22 mouse cellular contexts compared by ENCODE assay signal in the genomic region with DNA sequence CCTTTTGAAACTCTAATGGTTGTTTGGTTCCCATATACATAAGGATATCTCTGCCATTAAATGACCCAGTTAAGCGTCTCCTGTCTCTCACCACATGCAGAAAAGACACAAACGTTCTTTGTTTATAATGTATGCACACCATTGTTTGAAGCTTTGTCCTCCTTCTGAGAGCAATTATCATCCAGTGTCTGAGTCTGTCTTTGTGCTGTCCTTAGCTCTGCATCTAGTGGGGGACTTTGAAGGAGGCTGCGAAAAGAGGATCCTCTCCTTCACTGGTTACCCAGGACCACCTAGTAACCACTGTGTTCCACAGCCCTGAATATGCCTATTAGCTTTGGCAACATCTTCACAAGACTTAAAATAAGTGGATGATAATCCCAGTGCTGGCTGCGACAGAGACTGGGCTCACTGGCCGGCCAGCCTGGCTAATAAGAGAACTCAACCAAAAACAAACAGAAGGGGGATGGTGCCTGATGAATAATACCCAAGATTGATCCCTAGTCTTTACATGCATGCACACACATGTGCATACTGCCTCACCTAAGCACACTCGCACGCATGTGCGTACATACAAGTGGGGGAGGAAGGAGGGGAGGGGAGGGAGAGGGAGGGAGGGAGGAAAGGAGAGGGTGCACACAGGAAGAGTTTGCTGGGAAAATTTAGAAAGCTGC.
DNase-seq lines count a peak whose midpoint lies in the region; ATAC-seq lines count a peak whose summit lies in the region.
"Had no signal": no experiment of that assay in that cellular context is flagged by ENCODE, and none has a peak within 500 bp of the region (broad histone marks: within the 10 kb centered on the region; RNA-seq: fewer than 3 reads in every experiment).

No protein-coding gene starts in this region.

- H3K4me3 ChIP-seq in midbrain, embryonic 10.5 days, result 0 out of 2 replicates have a peak overlapping the region, but pooled peaks have one; percentile 14
- no peak overlapping the region for H3K4me3 ChIP-seq in midbrain, embryonic 16.5 days (ENCODE audit: low read depth, low read length)
- no peak overlapping the region for H3K4me3 ChIP-seq in embryonic facial prominence, embryonic 14.5 days (ENCODE audit: low read depth, low read length)
- H3K4me3 ChIP-seq in midbrain, embryonic 14.5 days (replicated peaks; ENCODE audit: low read depth, low read length), result no peak overlapping the region
- H3K4me3 ChIP-seq: limb, embryonic 15.5 days; liver, embryonic 15.5 days; lung, embryonic 15.5 days; myocyte; neural tube, embryonic 13.5 days; stomach, embryonic 15.5 days had no signal

- peak overlapping the region; percentile 90 for H3K27ac ChIP-seq in midbrain, embryonic 10.5 days (replicated peaks)
- no peak overlapping the region for H3K27ac ChIP-seq in midbrain, embryonic 16.5 days (ENCODE audit: low read length)
- H3K27ac ChIP-seq in embryonic facial prominence, embryonic 14.5 days (replicated peaks; ENCODE audit: low read depth, low read length), result no peak overlapping the region
- H3K27ac ChIP-seq in midbrain, embryonic 14.5 days (replicated peaks; ENCODE audit: low read depth, low read length), result no peak overlapping the region
- H3K27ac ChIP-seq: kidney, postnatal 0 days; limb, embryonic 15.5 days; liver, embryonic 15.5 days; lung, embryonic 15.5 days; neural tube, embryonic 13.5 days; stomach, embryonic 15.5 days had no signal

- peak; percentile 35 for DNase-seq in embryo, embryonic 10.5 days (ENCODE audit: low spot score)
- no peak for DNase-seq in embryo, embryonic 10 days (ENCODE audit: low spot score)
- peak; percentile 24 for DNase-seq in midbrain, embryonic 10.5 days (ENCODE audit: low spot score)
- DNase-seq in embryonic facial prominence, embryonic 14.5 days (ENCODE audit: low spot score), result no peak
- DNase-seq in midbrain, embryonic 14.5 days, result peak; percentile 14
- DNase-seq in adrenal gland, postnatal 36 days, result no peak
- DNase-seq in frontal cortex, postnatal 25 days (ENCODE audit: low spot score in 2 of 2), result no peak
- DNase-seq: adrenal gland, postnatal 14 days; cerebellum, adult 11 months; kidney, adult 2 months; left cerebral cortex, postnatal 4 days; right cerebral cortex, adult 18-20 months; right cerebral cortex, postnatal 4 days; thymus, postnatal 25 days had no signal

- no peaks in the 10 kb centered on the region for H3K36me3 ChIP-seq in midbrain, embryonic 10.5 days
- no peaks in the 10 kb centered on the region for H3K36me3 ChIP-seq in midbrain, embryonic 16.5 days (ENCODE audit: control insufficient read depth, insufficient read depth, low read length)
- H3K36me3 ChIP-seq in embryonic facial prominence, embryonic 14.5 days (ENCODE audit: control insufficient read depth, insufficient read depth, low read length), result no peaks in the 10 kb centered on the region
- H3K36me3 ChIP-seq in midbrain, embryonic 14.5 days (ENCODE audit: control insufficient read depth, insufficient read depth, low read length), result no peaks in the 10 kb centered on the region
- H3K36me3 ChIP-seq: limb, embryonic 15.5 days; liver, embryonic 15.5 days; lung, embryonic 15.5 days; neural tube, embryonic 13.5 days; stomach, embryonic 15.5 days had no signal

- H3K4me1 ChIP-seq in midbrain, embryonic 10.5 days, result peaks cover 77% of the 10 kb centered on the region
- H3K4me1 ChIP-seq in midbrain, embryonic 16.5 days (ENCODE audit: control insufficient read depth, insufficient read depth, low read length), result peaks cover 4% of the 10 kb centered on the region
- peaks cover 11% of the 10 kb centered on the region; the same call in 1 of the 2 replicates for H3K4me1 ChIP-seq in embryonic facial prominence, embryonic 14.5 days (ENCODE audit: control insufficient read depth, insufficient read depth, low read length)
- peaks cover 24% of the 10 kb centered on the region for H3K4me1 ChIP-seq in midbrain, embryonic 14.5 days (ENCODE audit: control insufficient read depth, insufficient read depth, low read length)
- H3K4me1 ChIP-seq: limb, embryonic 15.5 days; liver, embryonic 15.5 days had no signal

- H3K9ac ChIP-seq in midbrain, embryonic 16.5 days (ENCODE audit: low read depth, low read length), result no peak overlapping the region
- no peak overlapping the region for H3K9ac ChIP-seq in embryonic facial prominence, embryonic 14.5 days (ENCODE audit: low read depth, low read length)
- H3K9ac ChIP-seq in midbrain, embryonic 14.5 days (replicated peaks; ENCODE audit: low read length), result no peak overlapping the region
- H3K9ac ChIP-seq: limb, embryonic 15.5 days; liver, embryonic 15.5 days; lung, embryonic 15.5 days; neural tube, embryonic 13.5 days; stomach, embryonic 15.5 days had no signal

- WGBS in midbrain, embryonic 10.5 days, result 23% methylated on average over 8 of the region's 8 CpGs
- WGBS in midbrain, embryonic 16.5 days, result 26% methylated on average over 8 of the region's 8 CpGs
- WGBS in embryonic facial prominence, embryonic 14.5 days, result 47% methylated on average over 8 of the region's 8 CpGs
- WGBS in midbrain, embryonic 14.5 days, result 26% methylated on average over 8 of the region's 8 CpGs

- no peaks in the 10 kb centered on the region for H3K9me3 ChIP-seq in midbrain, embryonic 10.5 days (replicated peaks)
- H3K9me3 ChIP-seq in midbrain, embryonic 16.5 days (replicated peaks; ENCODE audit: control insufficient read depth, low read length, poor library complexity, severe bottlenecking), result no peaks in the 10 kb centered on the region
- H3K9me3 ChIP-seq in embryonic facial prominence, embryonic 14.5 days (ENCODE audit: control insufficient read depth, low read length), result no peaks in the 10 kb centered on the region
- no peaks in the 10 kb centered on the region for H3K9me3 ChIP-seq in midbrain, embryonic 14.5 days (ENCODE audit: control insufficient read depth, low read length)
- H3K9me3 ChIP-seq: limb, embryonic 15.5 days; liver, embryonic 15.5 days; lung, embryonic 15.5 days; neural tube, embryonic 13.5 days; stomach, embryonic 15.5 days had no signal

- ATAC-seq in midbrain, embryonic 16.5 days, result no peak
- ATAC-seq in embryonic facial prominence, embryonic 14.5 days (ENCODE audit: low read depth), result peak; percentile 60; the same call in 1 of the 2 replicates
- ATAC-seq in midbrain, embryonic 14.5 days (ENCODE audit: low FRiP score, low TSS enrichment), result no peak

- no peak overlapping the region for H3K4me2 ChIP-seq in midbrain, embryonic 16.5 days (ENCODE audit: low read length)
- no peak overlapping the region for H3K4me2 ChIP-seq in embryonic facial prominence, embryonic 14.5 days (ENCODE audit: low read depth, low read length)
- no peak overlapping the region for H3K4me2 ChIP-seq in midbrain, embryonic 14.5 days (ENCODE audit: low read length)
- H3K4me2 ChIP-seq: limb, embryonic 15.5 days; liver, embryonic 15.5 days; lung, embryonic 15.5 days; neural tube, embryonic 13.5 days; stomach, embryonic 15.5 days had no signal

- H3K27me3 ChIP-seq in midbrain, embryonic 10.5 days (ENCODE audit: low read depth, poor library complexity, severe bottlenecking), result peaks cover 7% of the 10 kb centered on the region
- H3K27me3 ChIP-seq in midbrain, embryonic 16.5 days (ENCODE audit: control insufficient read depth, insufficient read depth, low read depth, low read length), result no peaks in the 10 kb centered on the region
- no peaks in the 10 kb centered on the region for H3K27me3 ChIP-seq in embryonic facial prominence, embryonic 14.5 days (replicated peaks; ENCODE audit: control insufficient read depth, insufficient read depth, low read length)
- no peaks in the 10 kb centered on the region for H3K27me3 ChIP-seq in midbrain, embryonic 14.5 days (ENCODE audit: control insufficient read depth, insufficient read depth, low read length)
- H3K27me3 ChIP-seq: limb, embryonic 15.5 days; liver, embryonic 15.5 days; lung, embryonic 15.5 days; neural tube, embryonic 13.5 days; stomach, embryonic 15.5 days had no signal

Comparison
In these comparisons a context has a peak if more than half of its experiments do, and no peak if none do; other contexts are left out.
1. DNase-seq: peak in embryo, embryonic 10.5 days (single experiment), midbrain, embryonic 10.5 days (single experiment) and midbrain, embryonic 14.5 days (single experiment); none in embryo, embryonic 10 days (single experiment), embryonic facial prominence, embryonic 14.5 days (single experiment), adrenal gland, postnatal 36 days (0 of 2) and frontal cortex, postnatal 25 days (0 of 2).